In the genomic region with DNA sequence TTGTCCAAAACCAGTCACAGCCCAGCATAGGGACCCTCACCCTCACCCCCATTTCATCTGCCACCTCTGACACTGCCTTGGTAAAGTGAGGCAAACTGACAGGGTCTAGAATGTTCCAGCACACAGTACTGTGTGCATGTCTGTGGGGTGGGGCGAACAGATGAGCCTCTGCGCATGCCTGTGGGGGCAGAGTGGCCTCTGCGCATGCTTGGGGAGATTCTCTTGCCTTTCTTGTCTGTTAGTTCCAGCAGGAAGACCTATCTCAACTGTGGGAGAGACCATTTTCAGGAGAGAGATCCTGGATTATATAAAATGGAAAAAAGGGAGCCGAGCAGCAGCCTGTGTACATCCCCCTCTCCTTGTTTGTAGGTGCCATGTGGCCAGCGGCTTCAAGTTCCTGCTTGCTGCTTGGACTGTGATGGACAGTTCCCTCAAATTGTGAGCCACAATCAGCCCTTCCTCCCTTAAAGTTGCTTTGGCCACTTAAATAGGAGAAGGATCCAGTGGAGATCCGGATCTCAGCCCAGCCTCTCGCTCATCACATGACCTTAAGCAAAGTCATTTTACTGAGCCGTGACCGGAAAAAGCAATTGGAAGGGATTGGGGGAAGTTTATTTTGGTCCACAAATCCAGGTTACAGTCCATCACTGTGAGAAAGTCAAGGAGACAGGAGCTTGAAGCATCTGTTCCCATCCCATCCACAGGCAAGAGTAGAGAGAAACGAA, we compare ENCODE assay signal across 22 mouse cellular contexts.
"Had no signal": no experiment of that assay in that cellular context is flagged by ENCODE, and none has a peak within 500 bp of the region (broad histone marks: within the 10 kb centered on the region; RNA-seq: fewer than 3 reads in every experiment).

No protein-coding gene starts in this region.

- H3K4me1 ChIP-seq: heart, embryonic 13.5 days; heart, embryonic 15.5 days; intestine, embryonic 15.5 days; limb, embryonic 13.5 days; limb, embryonic 15.5 days; liver, embryonic 12.5 days had no signal

- H3K36me3 ChIP-seq: heart, embryonic 13.5 days; heart, embryonic 15.5 days; hindbrain, embryonic 13.5 days; hindbrain, embryonic 15.5 days; intestine, embryonic 15.5 days; limb, embryonic 13.5 days; limb, embryonic 15.5 days; liver, embryonic 12.5 days had no signal

- H3K27me3 ChIP-seq: heart, embryonic 13.5 days; heart, embryonic 15.5 days; hindbrain, embryonic 15.5 days; intestine, embryonic 15.5 days; limb, embryonic 15.5 days; liver, embryonic 12.5 days had no signal

- DNase-seq: gastrocnemius, postnatal 14 days; gastrocnemius, postnatal 36 days; heart, adult 2 months; heart, postnatal 14 days; heart, postnatal 36 days; kidney, adult 18-20 months; kidney, adult 8-10 months; kidney, postnatal 10 days; kidney, postnatal 25 days; kidney, postnatal 4 days; left cerebral cortex, postnatal 4 days had no signal

- H3K27ac ChIP-seq: heart, adult 2 months; heart, embryonic 13.5 days; heart, embryonic 15.5 days; hindbrain, embryonic 13.5 days; hindbrain, embryonic 15.5 days; hindbrain, postnatal 0 days; intestine, embryonic 15.5 days; layer of hippocampus, adult 2 months; limb, embryonic 13.5 days; limb, embryonic 15.5 days; liver, embryonic 12.5 days; liver, embryonic 14.5 days had no signal

- H3K4me3 ChIP-seq: heart, adult 2 months; heart, embryonic 13.5 days; heart, embryonic 15.5 days; hindbrain, embryonic 13.5 days; hindbrain, embryonic 15.5 days; intestine, embryonic 15.5 days; layer of hippocampus, adult 2 months; limb, embryonic 13.5 days; limb, embryonic 15.5 days; liver, embryonic 12.5 days had no signal
